Mouse (Mus musculus) limb, embryonic 14.5 days (tissue): Measurements from ENCODE around the gene Sec24d. TPM values are rescaled to one million over a fixed set of nuclear protein-coding genes. Genes with fewer than 3 reads are reported as not detected.
A peak's percentile ranks its signal among the peaks of the same experiment; 100 is the strongest.
"Not testable (repeated sequence)": the region's sequence is repeated elsewhere in the genome, so short reads cannot be mapped to it uniquely, and the experiment has no call there.

Source experiments
- ATAC-seq: fragments of 200-750 bp; cut with Nextera tagmentation; 2 replicates; pipeline ENCODE4 v1.8.0; 2017; ENCODE audit warnings: low read depth, moderate number of reproducible peaks, moderate TSS enrichment; ENCODE audit not compliant: low FRiP score
- DNase-seq: peaks from one replicate; pipeline ENCODE4 v3.0.0-alpha.2; 2015; ENCODE audit warnings: low spot score
- H3K27ac ChIP-seq: fragments of 300-500 bp; sonication (generic); replicated peaks from 2 replicates; pipeline ENCODE4 v1.5.1; 2014; ENCODE audit warnings: low read depth, mild to moderate bottlenecking, low read length, moderate library complexity, mixed read lengths
- H3K27me3 ChIP-seq: fragments of 300-500 bp; sonication (generic); 2 replicates; pipeline ENCODE4 v1.6.1; 2014; ENCODE audit warnings: low read length, mixed read lengths; ENCODE audit not compliant: control insufficient read depth, insufficient read depth
- H3K36me3 ChIP-seq: fragments of 300-500 bp; sonication (generic); 2 replicates; pipeline ENCODE4 v1.6.1; 2014; ENCODE audit warnings: mild to moderate bottlenecking, low read length, moderate library complexity, mixed read lengths; ENCODE audit not compliant: control insufficient read depth, insufficient read depth
- H3K4me1 ChIP-seq: fragments of 300-500 bp; sonication (generic); 2 replicates; pipeline ENCODE4 v1.6.1; 2014; ENCODE audit warnings: antibody characterized with exemption, low read length, mixed read lengths; ENCODE audit not compliant: control insufficient read depth, insufficient read depth
- H3K4me2 ChIP-seq: fragments of 300-500 bp; sonication (generic); replicated peaks from 2 replicates; pipeline ENCODE4 v1.6.1; 2014; ENCODE audit warnings: low read depth, mild to moderate bottlenecking, low read length, moderate library complexity; ENCODE audit not compliant: severe bottlenecking
- H3K4me3 ChIP-seq: fragments of 300-500 bp; sonication (generic); replicated peaks from 2 replicates; pipeline ENCODE4 v1.5.1; 2014; ENCODE audit warnings: low read length
- H3K9ac ChIP-seq: fragments of 300-500 bp; sonication (generic); 2 replicates; pipeline ENCODE4 v1.6.1; 2014; ENCODE audit warnings: mild to moderate bottlenecking, low read depth, low read length, moderate library complexity; ENCODE audit not compliant: severe bottlenecking
- H3K9me3 ChIP-seq: fragments of 300-500 bp; sonication (generic); 2 replicates; pipeline ENCODE4 v1.6.1; 2016; ENCODE audit warnings: low read length; ENCODE audit not compliant: control insufficient read depth
- POLR2A ChIP-seq: fragments of 200-500 bp; IDR thresholded peaks from 2 replicates; pipeline ENCODE4 v1.8.0; 2012; ENCODE audit warnings: inconsistent platforms, mild to moderate bottlenecking, moderate library complexity, borderline replicate concordance; ENCODE audit not compliant: insufficient read depth, insufficient read length; ENCODE audit errors: extremely low read depth
- WGBS: fragments of 180-500 bp; shearing (Covaris S2); extraction: QIAGEN DNeasy Blood & Tissue Kit; methylation state at CpG from one replicate; pipeline ENCODE4 v1.1.7; 2014; 5-methylcytosine and 5-hydroxymethylcytosine counted together
- polyA plus RNA-seq, 2 experiments: library from polyadenylated mRNA; depleted of rRNA in 1 of 2; stranded (reverse) in 1 of 2; unstranded in 1 of 2; fragments of >200 nt; fragmentation: Nextera tagmentation in 1 of 2; extraction: Ambion mirVana in 1 of 2; gene quantifications; 2 replicates each; pipeline versions ENCODE4 v1.2.1 to v1.2.3; 2012 to 2014

Gene Sec24d
- polyA plus RNA-seq, 2 experiments, result 97.5 to 110 TPM

- H3K27me3 ChIP-seq, result no peaks in the 10 kb centered on the region
- H3K4me1 ChIP-seq, result no peaks in the 10 kb centered on the region
- H3K9ac ChIP-seq, result no peak overlapping the region
- ATAC-seq, result peak; percentile 60
- TF ChIP-seq POLR2A, result no peak
- H3K4me2 ChIP-seq, result no peak overlapping the region
- H3K36me3 ChIP-seq, result peaks cover 34% of the 10 kb centered on the region
- no peak overlapping the region; the same call in 1 of the 2 replicates for H3K27ac ChIP-seq
- DNase-seq, result peak; percentile 83
- H3K4me3 ChIP-seq, result no peak overlapping the region
- H3K9me3 ChIP-seq, result no peaks in the 10 kb centered on the region
- 37% methylated on average over 11 of the region's 11 CpGs for WGBS
Observed at GRCm38 (mm10) chr3:123371766-123372535, 104.7 kb downstream of the Sec24d start.

DNA sequence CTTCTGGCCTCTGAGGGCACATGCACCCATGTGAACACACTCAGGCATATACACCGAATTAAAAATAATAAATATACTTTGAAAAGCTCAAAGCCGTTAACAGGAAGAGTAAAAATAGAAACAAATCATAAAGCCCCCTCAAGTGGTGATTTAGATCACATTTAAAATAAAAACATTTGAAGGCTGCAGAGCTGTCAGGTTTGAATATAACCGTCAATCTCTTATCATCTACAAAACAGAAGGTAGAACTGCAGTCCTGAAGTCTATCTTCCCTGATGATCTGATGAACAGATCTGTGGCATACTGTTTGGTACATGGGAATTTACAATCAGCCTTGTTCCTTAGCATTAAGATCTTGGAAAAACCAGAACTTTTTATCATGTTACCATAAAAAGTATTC, 109.3 kb downstream of the Sec24d start:
- peaks cover 43% of the 10 kb centered on the region for H3K36me3 ChIP-seq
- no peaks in the 10 kb centered on the region for H3K9me3 ChIP-seq
- H3K27ac ChIP-seq, result no peak overlapping the region
- DNase-seq (no peak), ATAC-seq (no peak)
- H3K4me2 ChIP-seq, result no peak overlapping the region
- no peak overlapping the region for H3K4me3 ChIP-seq
- WGBS, result 94% methylated on average over 3 of the region's 3 CpGs
- TF ChIP-seq POLR2A, result no peak
- H3K9ac ChIP-seq, result no peak overlapping the region
- no peaks in the 10 kb centered on the region for H3K27me3 ChIP-seq
- no peaks in the 10 kb centered on the region for H3K4me1 ChIP-seq

DNA sequence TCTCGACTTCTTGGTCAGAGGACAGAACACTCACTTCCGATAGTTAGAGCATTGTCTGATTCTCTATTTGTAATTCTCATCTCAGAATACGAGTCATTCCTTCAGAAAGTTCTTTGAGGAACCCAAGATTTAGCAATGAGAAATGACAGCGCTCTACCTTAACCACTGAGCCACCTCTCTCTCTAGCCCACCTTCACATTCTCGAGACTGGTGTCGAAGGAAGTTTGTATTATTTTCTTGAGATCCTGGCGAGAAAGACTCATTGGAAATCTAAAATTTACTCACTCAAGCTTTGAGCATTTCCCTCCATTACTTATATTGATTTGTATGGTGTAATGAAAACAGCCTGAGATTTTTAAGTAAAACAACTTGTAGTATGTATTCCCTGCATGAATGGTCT, 117.2 kb downstream of the Sec24d start:
- Histone ChIP-seq H3K4me2 (peak overlapping the region; percentile 75; the same call in 1 of the 2 replicates), H3K36me3 (peaks cover 18% of the 10 kb centered on the region), H3K4me1 (0 out of 2 replicates have a peak, but pooled peaks cover 3% of the 10 kb centered on the region), H3K27ac (no peak overlapping the region), H3K27me3 (no peaks in the 10 kb centered on the region), H3K9me3 (no peaks in the 10 kb centered on the region), H3K4me3 (no peak overlapping the region), H3K9ac (no peak overlapping the region)
- DNase-seq (no peak), ATAC-seq (no peak)
- WGBS, result 93% methylated on average over 7 of the region's 7 CpGs
- no peak for TF ChIP-seq POLR2A

DNA sequence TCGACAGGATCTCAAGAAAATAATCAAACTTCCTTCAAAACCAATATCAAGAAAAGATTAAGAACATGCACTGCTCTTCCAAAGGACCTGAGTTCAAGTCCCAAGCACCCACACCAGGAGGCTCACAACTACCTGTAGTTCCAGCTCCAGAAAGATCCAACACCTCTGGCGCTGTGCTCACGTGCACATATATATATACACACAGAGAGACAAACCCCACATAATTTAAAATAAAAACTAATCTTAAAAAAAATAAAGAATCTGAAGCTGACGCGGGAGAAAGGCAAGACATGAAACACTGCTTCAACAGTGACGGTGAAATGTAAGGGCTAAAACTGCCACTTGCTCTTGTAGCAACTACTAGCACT, 117.8 kb downstream of the Sec24d start:
- Histone ChIP-seq H3K9ac (peak overlapping the region; percentile 65), H3K9me3 (no peaks in the 10 kb centered on the region), H3K4me2 (peak overlapping the region; percentile 75), H3K4me3 (peak overlapping the region; percentile 77), H3K4me1 (0 out of 2 replicates have a peak, but pooled peaks cover 3% of the 10 kb centered on the region), H3K27ac (peak overlapping the region; percentile 79; the same call in 1 of the 2 replicates), H3K27me3 (no peaks in the 10 kb centered on the region), H3K36me3 (peaks cover 12% of the 10 kb centered on the region)
- WGBS, result 11% methylated on average over 6 of the region's 6 CpGs
- DNase-seq, result no peak
- ATAC-seq, result no peak
- no peak for TF ChIP-seq POLR2A

DNA sequence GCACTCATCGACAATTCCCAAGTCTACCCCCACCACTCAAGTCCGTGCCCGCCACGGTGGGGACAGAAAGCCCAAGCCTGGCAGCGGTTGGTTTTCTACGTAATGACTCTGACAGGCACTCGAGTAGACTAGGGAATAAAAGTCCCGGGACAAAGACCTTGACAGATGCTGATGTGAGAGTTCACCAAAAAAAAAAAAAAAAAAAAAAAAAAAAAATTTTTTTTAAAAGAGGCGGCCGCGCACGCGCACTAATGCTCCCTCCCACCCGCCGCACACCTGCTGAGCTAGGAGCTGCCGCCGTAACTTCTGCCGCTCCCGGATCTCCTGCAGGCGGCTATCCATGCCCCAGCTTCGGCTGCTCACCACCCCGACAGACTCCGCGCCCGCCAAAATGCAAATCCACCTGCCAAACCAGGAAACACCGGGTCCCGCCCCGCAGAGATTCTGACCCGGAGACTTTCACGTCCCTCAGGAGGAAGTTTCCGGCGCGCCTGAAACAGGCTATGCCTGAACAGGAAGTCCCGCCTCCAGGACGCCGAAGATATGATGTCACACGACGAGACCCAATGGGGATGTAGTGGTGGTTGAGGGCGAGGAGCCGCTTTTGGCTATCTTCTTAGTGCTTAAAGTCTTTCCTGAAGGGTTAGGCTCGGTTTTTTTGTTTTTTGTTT, 118.4 kb downstream of the Sec24d start, which contains the start of gene Mettl14:
Mettl14 (minus strand) TSS at position 623 of the 671 bp plus-strand sequence.
- ATAC-seq (peak; percentile 99), DNase-seq (peak; percentile 99)
- 0 out of 2 replicates have a peak, but pooled peaks cover 3% of the 10 kb centered on the region for H3K4me1 ChIP-seq
- H3K4me3 ChIP-seq, result peak within 1 kb of the TSS; percentile 77
- WGBS, result under 1% methylated on average over 41 of the region's 41 CpGs
- H3K36me3 ChIP-seq, result peaks cover 9% of the 10 kb centered on the region
- H3K9me3 ChIP-seq, result no peaks in the 10 kb centered on the region
- peak within 1 kb of the TSS; percentile 79 for H3K27ac ChIP-seq
- peak; percentile 34; the same call in 1 of the 2 replicates for TF ChIP-seq POLR2A
- H3K4me2 ChIP-seq, result peak within 1 kb of the TSS; percentile 75
- H3K9ac ChIP-seq, result peak within 1 kb of the TSS; percentile 65
- H3K27me3 ChIP-seq, result no peaks in the 10 kb centered on the region

DNA sequence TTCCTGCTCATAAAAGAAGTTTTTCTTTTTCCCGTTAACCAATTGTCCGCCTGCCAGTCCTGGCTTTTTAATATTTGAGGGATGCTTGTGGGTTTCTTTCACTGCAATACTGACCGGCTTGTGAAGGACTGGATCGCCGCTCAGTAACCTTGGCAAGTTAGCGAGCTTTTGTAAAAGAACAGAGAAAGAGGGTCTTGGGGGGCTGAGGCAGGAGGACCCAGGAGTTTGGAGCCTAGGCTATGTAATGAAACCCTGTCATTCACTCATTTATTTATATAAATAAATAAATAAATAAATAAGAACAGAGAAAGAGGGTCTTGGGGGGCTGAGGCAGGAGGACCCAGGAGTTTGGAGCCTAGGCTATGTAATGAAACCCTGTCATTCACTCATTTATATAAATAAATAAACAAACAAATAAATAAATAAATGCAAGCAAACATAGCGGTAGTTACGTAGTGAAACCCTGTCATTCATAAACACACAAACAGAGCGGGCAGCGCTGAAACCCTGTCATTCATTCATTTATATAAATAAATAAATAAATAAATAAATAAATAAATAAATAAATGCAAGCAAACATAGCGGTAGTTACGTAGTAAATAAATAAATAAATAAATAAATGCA, 119.0 kb downstream of the Sec24d start:
- H3K9me3 ChIP-seq, H3K27me3 ChIP-seq, H3K36me3 ChIP-seq, DNase-seq, H3K4me1 ChIP-seq: not testable (repeated sequence)
- H3K4me2 ChIP-seq, result peak overlapping the region; percentile 57
- peak; percentile 47; the same call in 1 of the 2 replicates for ATAC-seq
- H3K27ac ChIP-seq, result peak overlapping the region; percentile 76
- 16% methylated on average over 12 of the region's 12 CpGs for WGBS
- peak overlapping the region; percentile 49 for H3K9ac ChIP-seq
- H3K4me3 ChIP-seq, result peak overlapping the region; percentile 77
